Mouse (Mus musculus) stomach, embryonic 16.5 days (tissue): ENCODE results near the gene Adk. TPM values are rescaled to one million over a fixed set of nuclear protein-coding genes. Genes with fewer than 3 reads are reported as not detected.

Experiments
- ATAC-seq: fragments of 200-750 bp; cut with Nextera tagmentation; 2 replicates; pipeline ENCODE4 v1.8.0; 2017; ENCODE audit warnings: moderate number of reproducible peaks, moderate TSS enrichment; ENCODE audit not compliant: insufficient read depth, low FRiP score
- H3K27ac ChIP-seq: fragments of 300-500 bp; sonication (generic); 2 replicates; pipeline ENCODE4 v1.5.1; 2014; ENCODE audit warnings: low read length
- H3K27me3 ChIP-seq: fragments of 300-500 bp; sonication (generic); 2 replicates; pipeline ENCODE4 v1.6.1; 2014; ENCODE audit warnings: low read length, control low read depth, mixed read lengths; ENCODE audit not compliant: control insufficient read depth, insufficient read depth
- H3K36me3 ChIP-seq: fragments of 300-500 bp; sonication (generic); 2 replicates; pipeline ENCODE4 v1.6.1; 2014; ENCODE audit warnings: low read length; ENCODE audit not compliant: control insufficient read depth, insufficient read depth
- H3K4me1 ChIP-seq: fragments of 300-500 bp; sonication (generic); 2 replicates; pipeline ENCODE4 v1.6.1; 2014; ENCODE audit warnings: low read length, control low read depth, mixed read lengths; ENCODE audit not compliant: control insufficient read depth, insufficient read depth
- H3K4me2 ChIP-seq: fragments of 300-500 bp; sonication (generic); 2 replicates; pipeline ENCODE4 v1.6.1; 2014; ENCODE audit warnings: low read depth, low read length, mixed read lengths
- H3K4me3 ChIP-seq: fragments of 300-500 bp; sonication (generic); replicated peaks from 2 replicates; pipeline ENCODE4 v1.5.1; 2014; ENCODE audit warnings: mild to moderate bottlenecking, low read length
- H3K9ac ChIP-seq: fragments of 300-500 bp; sonication (generic); 2 replicates; pipeline ENCODE4 v1.6.1; 2014; ENCODE audit warnings: low read length
- H3K9me3 ChIP-seq: fragments of 300-500 bp; sonication (generic); replicated peaks from 2 replicates; pipeline ENCODE4 v1.6.1; 2016; ENCODE audit warnings: low read length, control low read depth; ENCODE audit not compliant: control insufficient read depth
- WGBS: fragments of 180-500 bp; shearing (Covaris S2); extraction: QIAGEN DNeasy Blood & Tissue Kit; methylation state at CpG from one replicate; pipeline ENCODE4 v1.1.7; 2014; 5-methylcytosine and 5-hydroxymethylcytosine counted together
- polyA plus RNA-seq: library from polyadenylated mRNA; unstranded; fragments of >200 nt; fragmentation: Nextera tagmentation; extraction: Ambion mirVana; gene quantifications from 2 replicates; pipeline ENCODE4 v1.2.1, GENCODE M21; 2015

The Adk gene
- polyA plus RNA-seq, 1 experiment from 2014 or later: 151 TPM

DNA sequence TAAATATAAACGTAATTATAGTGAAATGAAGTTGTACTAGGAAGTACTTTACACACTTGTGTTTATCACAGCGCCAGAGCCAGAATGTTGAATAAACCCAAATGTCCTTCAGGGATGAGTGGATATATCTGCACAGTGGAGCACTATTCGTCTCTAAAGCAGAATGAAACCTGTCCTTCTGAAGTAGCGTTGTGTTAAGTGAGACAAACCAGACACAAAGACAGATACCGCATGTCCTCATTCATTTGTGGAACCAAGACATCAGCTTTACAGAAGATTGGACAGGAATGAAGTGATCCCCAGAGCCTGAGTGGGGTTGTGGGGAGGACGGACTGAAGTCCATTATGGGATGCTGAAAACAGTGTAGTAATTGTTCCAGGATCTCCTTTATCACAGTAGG lies 126.0 kb downstream of the Adk start:
- Histone ChIP-seq H3K36me3 (no peaks in the 10 kb centered on the region), H3K9ac (no peak overlapping the region), H3K4me1 (0 out of 2 replicates have a peak, but pooled peaks cover 3% of the 10 kb centered on the region), H3K27ac (no peak overlapping the region), H3K9me3 (no peaks in the 10 kb centered on the region), H3K27me3 (no peaks in the 10 kb centered on the region), H3K4me3 (no peak overlapping the region), H3K4me2 (no peak overlapping the region)
- ATAC-seq: no peak
- 69% methylated on average over 6 of the region's 6 CpGs for WGBS

DNA sequence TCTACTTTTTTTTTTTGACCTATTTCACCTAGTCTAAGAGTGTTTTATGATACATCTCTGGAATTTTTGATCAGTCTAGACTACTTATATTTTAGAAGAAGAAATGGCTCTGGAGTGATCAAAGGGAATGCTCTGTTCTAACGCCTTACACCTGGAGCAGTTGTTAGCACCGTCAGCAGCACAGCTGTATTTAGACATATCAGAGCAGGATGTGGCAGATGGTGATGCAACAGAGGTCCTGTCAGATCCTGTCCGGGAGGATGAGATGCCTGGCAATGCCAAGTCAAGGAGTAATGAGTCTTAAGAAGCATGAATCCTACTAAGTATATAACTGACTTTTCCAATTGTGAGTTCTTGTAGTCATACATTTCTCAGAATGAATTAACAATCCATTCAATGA lies 128.7 kb downstream of the Adk start:
- no peak for ATAC-seq
- H3K4me2 ChIP-seq: no peak overlapping the region
- no peak overlapping the region for H3K9ac ChIP-seq
- H3K36me3 ChIP-seq: no peaks in the 10 kb centered on the region
- H3K27ac ChIP-seq: no peak overlapping the region
- H3K27me3 ChIP-seq: no peaks in the 10 kb centered on the region
- H3K9me3 ChIP-seq: no peaks in the 10 kb centered on the region
- 58% methylated on average over 3 of the region's 3 CpGs for WGBS
- 0 out of 2 replicates have a peak, but pooled peaks cover 3% of the 10 kb centered on the region for H3K4me1 ChIP-seq
- no peak overlapping the region for H3K4me3 ChIP-seq

- H3K36me3 ChIP-seq: no peaks in the 10 kb centered on the region
- H3K27ac ChIP-seq: no peak overlapping the region
- H3K9me3 ChIP-seq: no peaks in the 10 kb centered on the region
- WGBS: 53% methylated on average over 6 of the region's 6 CpGs
- no peaks in the 10 kb centered on the region for H3K27me3 ChIP-seq
- H3K4me3 ChIP-seq: no peak overlapping the region
- H3K4me1 ChIP-seq: 0 out of 2 replicates have a peak, but pooled peaks cover 3% of the 10 kb centered on the region
- no peak for ATAC-seq
- H3K4me2 ChIP-seq: no peak overlapping the region
- H3K9ac ChIP-seq: no peak overlapping the region
Measured at GRCm38 (mm10) chr14:21191966-21192365, 139.6 kb downstream of the Adk start.

DNA sequence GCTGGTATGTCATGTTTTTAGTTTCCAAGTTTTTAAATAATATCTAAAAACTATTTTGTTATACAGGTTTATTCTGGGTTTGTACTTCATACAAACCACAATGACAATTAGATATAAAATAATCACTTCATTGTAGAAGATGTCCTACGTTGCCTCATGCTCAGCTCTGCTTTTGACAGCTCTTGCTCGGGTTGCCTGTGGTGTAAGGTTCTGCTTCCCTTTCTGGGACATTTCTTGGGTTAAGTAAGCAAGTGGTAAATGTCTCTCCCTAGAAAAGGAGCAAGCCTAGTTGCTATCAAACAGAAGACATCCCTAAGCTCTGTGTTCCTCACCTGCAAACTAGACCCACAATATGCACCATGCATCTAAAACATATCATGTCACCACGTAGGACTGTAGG lies 140.4 kb downstream of the Adk start:
- Histone ChIP-seq H3K4me3 (no peak overlapping the region), H3K27me3 (no peaks in the 10 kb centered on the region)
- WGBS: 88% methylated on average over 3 of the region's 3 CpGs

DNA sequence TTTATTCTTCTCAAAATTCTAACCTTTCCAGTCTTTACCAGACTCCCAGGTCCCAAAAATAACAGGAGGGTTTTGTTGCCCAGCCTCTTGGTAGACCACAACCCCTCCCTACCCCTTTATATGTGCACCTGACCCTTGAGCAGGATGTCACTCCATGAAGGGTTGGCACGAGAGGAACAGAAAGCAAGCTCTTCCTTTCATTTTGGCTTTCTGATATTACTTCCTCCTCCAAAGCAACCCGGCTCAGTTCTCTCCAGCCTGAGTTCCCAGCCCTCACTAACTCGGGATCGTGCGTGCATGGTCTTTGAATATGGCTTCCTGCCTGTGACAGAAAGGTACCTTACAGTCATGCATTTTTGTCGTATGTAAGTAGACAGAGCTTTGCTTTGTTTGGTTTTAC lies 142.0 kb downstream of the Adk start:
- H3K9ac ChIP-seq: no peak overlapping the region
- no peaks in the 10 kb centered on the region for H3K27me3 ChIP-seq
- no peak for ATAC-seq
- H3K27ac ChIP-seq: no peak overlapping the region
- H3K36me3 ChIP-seq: no peaks in the 10 kb centered on the region
- WGBS: 40% methylated on average over 6 of the region's 6 CpGs
- no peak overlapping the region for H3K4me3 ChIP-seq
- H3K9me3 ChIP-seq: no peaks in the 10 kb centered on the region
- H3K4me2 ChIP-seq: peak overlapping the region; percentile 6; the same call in 1 of the 2 replicates
- H3K4me1 ChIP-seq: 0 out of 2 replicates have a peak, but pooled peaks cover 3% of the 10 kb centered on the region

More for the DNA sequence above, 140.4 kb downstream of the Adk start:
- Histone ChIP-seq H3K4me1 (0 out of 2 replicates have a peak, but pooled peaks cover 3% of the 10 kb centered on the region), H3K9me3 (no peaks in the 10 kb centered on the region), H3K9ac (no peak overlapping the region), H3K27ac (no peak overlapping the region), H3K4me2 (no peak overlapping the region), H3K36me3 (no peaks in the 10 kb centered on the region)
- no peak for ATAC-seq

- ATAC-seq: no peak
- H3K4me2 ChIP-seq: no peak overlapping the region
- H3K36me3 ChIP-seq: no peaks in the 10 kb centered on the region
- H3K27ac ChIP-seq: no peak overlapping the region
- no peak overlapping the region for H3K4me3 ChIP-seq
- H3K27me3 ChIP-seq: no peaks in the 10 kb centered on the region
- no peaks in the 10 kb centered on the region for H3K4me1 ChIP-seq
- H3K9me3 ChIP-seq: no peaks in the 10 kb centered on the region
- WGBS: 66% methylated on average over 3 of the region's 3 CpGs
- no peak overlapping the region for H3K9ac ChIP-seq
Measured at GRCm38 (mm10) chr14:21200850-21201249, 148.5 kb downstream of the Adk start.

- no peak overlapping the region for H3K9ac ChIP-seq
- no peaks in the 10 kb centered on the region for H3K4me1 ChIP-seq
- no peaks in the 10 kb centered on the region for H3K27me3 ChIP-seq
- 80% methylated on average over 4 of the region's 4 CpGs for WGBS
- H3K27ac ChIP-seq: no peak overlapping the region
- H3K36me3 ChIP-seq: no peaks in the 10 kb centered on the region
- ATAC-seq: no peak
- H3K4me3 ChIP-seq: no peak overlapping the region
- H3K4me2 ChIP-seq: no peak overlapping the region
- no peaks in the 10 kb centered on the region for H3K9me3 ChIP-seq
Measured at GRCm38 (mm10) chr14:21206472-21206871, 154.1 kb downstream of the Adk start.

- Histone ChIP-seq H3K36me3 (no peaks in the 10 kb centered on the region), H3K9ac (no peak overlapping the region), H3K4me3 (no peak overlapping the region), H3K27me3 (no peaks in the 10 kb centered on the region), H3K4me1 (peaks cover 2% of the 10 kb centered on the region; the same call in 1 of the 2 replicates), H3K9me3 (no peaks in the 10 kb centered on the region), H3K27ac (no peak overlapping the region), H3K4me2 (no peak overlapping the region)
- no peak for ATAC-seq
- WGBS: 51% methylated on average over 5 of the region's 5 CpGs
Measured at GRCm38 (mm10) chr14:21221574-21222138, 169.3 kb downstream of the Adk start.

- no peak overlapping the region for H3K4me3 ChIP-seq
- H3K9ac ChIP-seq: no peak overlapping the region
- no peak for ATAC-seq
- no peak overlapping the region for H3K27ac ChIP-seq
- H3K4me1 ChIP-seq: peaks cover 2% of the 10 kb centered on the region; the same call in 1 of the 2 replicates
- H3K4me2 ChIP-seq: no peak overlapping the region
- no peaks in the 10 kb centered on the region for H3K9me3 ChIP-seq
- no peaks in the 10 kb centered on the region for H3K36me3 ChIP-seq
- no peaks in the 10 kb centered on the region for H3K27me3 ChIP-seq
- 62% methylated on average over 3 of the region's 3 CpGs for WGBS
Measured at GRCm38 (mm10) chr14:21222206-21222605, 169.8 kb downstream of the Adk start.
